Mouse (Mus musculus) spleen, adult 10 weeks (tissue): ENCODE results near the gene Taco1. TPM values are rescaled to one million over a fixed set of nuclear protein-coding genes. Genes with fewer than 3 reads are reported as not detected.

Experiments used
- polyA plus RNA-seq: library from polyadenylated mRNA; stranded (reverse); fragments of 350-450 nt; fragmentation: Illumina TruSeq; extraction: RNeasy Lipid Tissue Mini Kit (QIAGEN cat#74804); gene quantifications from one replicate; pipeline ENCODE4 v1.2.3, GENCODE M21; 2015; ENCODE audit warnings: low replicate concordance; ENCODE audit not compliant: insufficient read depth

Gene Taco1
- polyA plus RNA-seq: 15.3 TPM

GRCm38 (mm10) chr11:106065923-106066571 lies at the start of gene Taco1:
TSS of gene Taco1 (plus strand) at chr11:106066061.

DNA sequence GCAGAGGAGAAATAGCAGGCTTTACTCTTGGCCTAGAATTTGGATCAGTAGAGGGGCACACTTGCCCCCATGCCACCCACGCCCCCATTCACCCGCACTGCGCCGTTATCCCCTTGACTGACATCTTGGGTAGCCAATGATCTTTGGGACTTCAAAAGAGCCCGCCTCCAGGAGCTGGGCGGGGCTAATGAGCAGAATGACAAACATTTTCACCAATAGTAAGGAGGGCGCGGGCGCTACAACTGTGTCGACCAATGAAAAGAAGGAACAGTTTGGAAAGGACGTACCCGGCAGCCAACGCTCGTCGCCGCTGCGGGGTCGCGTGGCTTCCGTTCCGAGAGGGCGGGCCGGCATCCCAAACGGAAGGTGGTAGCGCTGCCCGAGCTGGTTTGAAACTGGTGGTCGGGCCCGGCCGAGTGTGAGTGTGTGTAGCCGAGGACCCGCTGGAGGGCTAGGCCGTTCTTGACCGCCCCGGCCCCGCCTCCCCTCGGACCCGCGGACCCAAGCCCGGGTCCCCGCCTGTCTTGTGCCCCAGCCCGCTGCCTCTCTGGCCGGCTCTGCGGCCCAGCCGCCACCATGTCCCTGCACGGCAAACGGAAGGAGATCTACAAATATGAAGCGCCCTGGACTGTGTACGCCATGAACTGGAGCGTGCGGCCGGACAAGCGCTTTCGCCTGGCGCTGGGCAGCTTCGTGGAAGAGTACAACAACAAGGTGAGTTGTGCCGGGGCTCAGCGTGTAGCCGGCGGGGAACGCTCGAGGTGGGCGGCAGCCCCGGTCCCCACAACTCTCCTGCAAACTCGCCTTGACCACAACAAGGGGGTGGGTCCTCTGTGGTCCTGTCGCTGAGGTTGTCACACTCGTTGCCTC lies 29.1 kb upstream of the Taco1 start, which contains the start of gene Dcaf7:
Gene Dcaf7, plus strand, starts transcription at position 325 of the 870 bp plus-strand sequence.

GRCm38 (mm10) chr11:106083708-106084701 lies 18.1 kb downstream of the Taco1 start, which contains the start of gene Map3k3:
TSS of gene Map3k3 (plus strand) at chr11:106084613.

Other genes with a start within 250 kb of the Taco1 start
- 2.0 TPM for gene Cyb561, start 112.7 kb upstream of the Taco1 start, polyA plus RNA-seq
- 8.4 TPM for gene Ace, start 98.1 kb upstream of the Taco1 start, polyA plus RNA-seq
- not detected for gene Ace3, start 71.4 kb upstream of the Taco1 start, polyA plus RNA-seq
- not detected for gene Kcnh6, start 57.9 kb upstream of the Taco1 start, polyA plus RNA-seq
- 67.7 TPM for gene Dcaf7, start 29.2 kb upstream of the Taco1 start, polyA plus RNA-seq
- 60.8 TPM for gene Map3k3, start 18.6 kb downstream of the Taco1 start, polyA plus RNA-seq
- not detected for gene Gm10840, start 94.8 kb downstream of the Taco1 start, polyA plus RNA-seq
- 322 TPM for gene Limd2, start 94.8 kb downstream of the Taco1 start, polyA plus RNA-seq
- gene Strada, start 136.1 kb downstream of the Taco1 start, polyA plus RNA-seq: 35.5 TPM
- 113 TPM for gene Ccdc47, start 150.3 kb downstream of the Taco1 start, polyA plus RNA-seq
- 89.4 TPM for gene Ddx42, start 150.9 kb downstream of the Taco1 start, polyA plus RNA-seq
- 75.9 TPM for gene Ftsj3, start 190.0 kb downstream of the Taco1 start, polyA plus RNA-seq
- gene Psmc5, start 190.1 kb downstream of the Taco1 start, polyA plus RNA-seq: 94.7 TPM
- gene Smarcd2, start 206.9 kb downstream of the Taco1 start, polyA plus RNA-seq: 94.5 TPM
- 0.26 TPM for gene Tcam1, start 210.6 kb downstream of the Taco1 start, polyA plus RNA-seq
- 1.0 TPM for gene Gh, start 235.8 kb downstream of the Taco1 start, polyA plus RNA-seq
- 960 TPM for gene Cd79b, start 248.7 kb downstream of the Taco1 start, polyA plus RNA-seq